Comparison of ENCODE assay signal across 14 mouse cellular contexts in genomic region chr12:73831204-73831595, GRCm38 (mm10).
DNase-seq lines count a peak whose midpoint lies in the region; ATAC-seq and TF ChIP-seq lines count a peak whose summit lies in the region.
"Had no signal": no experiment of that assay in that cellular context is flagged by ENCODE, and none has a peak within 500 bp of the region (broad histone marks: within the 10 kb centered on the region; RNA-seq: fewer than 3 reads in every experiment).

No protein-coding gene starts in this region.

- H3K4me2 ChIP-seq in forebrain, embryonic 13.5 days = no peak overlapping the region
- peak overlapping the region; percentile 14 for H3K4me2 ChIP-seq in hindbrain, embryonic 15.5 days
- peak overlapping the region; percentile 12; the same call in 1 of the 2 replicates for H3K4me2 ChIP-seq in midbrain, postnatal 0 days (ENCODE audit: low read depth, low read length, poor library complexity, severe bottlenecking)

- peak overlapping the region; percentile 55; the same call in 1 of the 2 replicates for H3K27ac ChIP-seq in forebrain, embryonic 13.5 days
- H3K27ac ChIP-seq in forebrain, embryonic 10.5 days = no peak overlapping the region
- H3K27ac ChIP-seq in hindbrain, embryonic 15.5 days (replicated peaks) = peak overlapping the region; percentile 70
- H3K27ac ChIP-seq in midbrain, postnatal 0 days (ENCODE audit: low read depth, low read length) = peak overlapping the region; percentile 39; the same call in 1 of the 2 replicates
- H3K27ac ChIP-seq: gastrocnemius, adult 2 months; heart, adult 2 months; kidney, postnatal 0 days had no signal

- H3K9ac ChIP-seq in forebrain, embryonic 13.5 days = no peak overlapping the region
- no peak overlapping the region for H3K9ac ChIP-seq in hindbrain, embryonic 15.5 days
- 0 out of 2 replicates have a peak overlapping the region, but pooled peaks have one; percentile 19 for H3K9ac ChIP-seq in midbrain, postnatal 0 days (replicated peaks; ENCODE audit: low read length, poor library complexity, severe bottlenecking)

- no peaks in the 10 kb centered on the region for H3K36me3 ChIP-seq in forebrain, embryonic 13.5 days (ENCODE audit: poor library complexity, severe bottlenecking)
- H3K36me3 ChIP-seq in forebrain, embryonic 10.5 days (replicated peaks) = no peaks in the 10 kb centered on the region
- no peaks in the 10 kb centered on the region for H3K36me3 ChIP-seq in hindbrain, embryonic 15.5 days
- H3K36me3 ChIP-seq in midbrain, postnatal 0 days (ENCODE audit: insufficient read depth, low read length) = no peaks in the 10 kb centered on the region

- H3K4me3 ChIP-seq in forebrain, embryonic 13.5 days = no peak overlapping the region
- H3K4me3 ChIP-seq in forebrain, embryonic 10.5 days = no peak overlapping the region
- no peak overlapping the region for H3K4me3 ChIP-seq in hindbrain, embryonic 15.5 days
- H3K4me3 ChIP-seq in midbrain, postnatal 0 days (ENCODE audit: low read depth, low read length) = no peak overlapping the region
- H3K4me3 ChIP-seq: gastrocnemius, adult 2 months; heart, adult 2 months had no signal

- no peaks in the 10 kb centered on the region for H3K27me3 ChIP-seq in forebrain, embryonic 13.5 days
- no peaks in the 10 kb centered on the region for H3K27me3 ChIP-seq in forebrain, embryonic 10.5 days (ENCODE audit: poor library complexity, severe bottlenecking)
- no peaks in the 10 kb centered on the region for H3K27me3 ChIP-seq in hindbrain, embryonic 15.5 days
- no peaks in the 10 kb centered on the region for H3K27me3 ChIP-seq in midbrain, postnatal 0 days (ENCODE audit: insufficient read depth, low read length)

- H3K9me3 ChIP-seq in forebrain, embryonic 13.5 days (replicated peaks) = no peaks in the 10 kb centered on the region
- H3K9me3 ChIP-seq in forebrain, embryonic 10.5 days = no peaks in the 10 kb centered on the region
- H3K9me3 ChIP-seq in hindbrain, embryonic 15.5 days = no peaks in the 10 kb centered on the region
- H3K9me3 ChIP-seq in midbrain, postnatal 0 days (ENCODE audit: low read length) = no peaks in the 10 kb centered on the region

- WGBS in forebrain, embryonic 13.5 days = 35% methylated on average over 7 of the region's 7 CpGs
- 65% methylated on average over 7 of the region's 7 CpGs for whole genome bisulfite sequencing in forebrain, embryonic 10.5 days
- WGBS in hindbrain, embryonic 15.5 days = 35% methylated on average over 7 of the region's 7 CpGs
- 24% methylated on average over 7 of the region's 7 CpGs for WGBS in midbrain, postnatal 0 days

- no peak for DNase-seq in forebrain, embryonic 10.5 days (ENCODE audit: extremely low spot score, low spot score)
- peak; percentile 11 for DNase-seq in embryo, embryonic 11 days
- peak; percentile 65 for DNase-seq in midbrain, postnatal 0 days (ENCODE audit: low spot score)
- no peak for DNase-seq in layer of hippocampus, postnatal 25 days (ENCODE audit: extremely low spot score in 1 of 2, low spot score in 1 of 2)
- DNase-seq: adrenal gland, adult 2 months; cerebellum, adult 11-12 months; gastrocnemius, adult 2 months; heart, adult 2 months; heart, postnatal 10 days; layer of hippocampus, adult 9-11 months had no signal

- TF ChIP-seq CTCF in midbrain, postnatal 0 days (IDR thresholded peaks at IDR 0.05) = no peak

- peaks cover 6% of the 10 kb centered on the region; the same call in 1 of the 2 replicates for H3K4me1 ChIP-seq in forebrain, embryonic 13.5 days
- peaks cover 7% of the 10 kb centered on the region for H3K4me1 ChIP-seq in forebrain, embryonic 10.5 days
- peaks cover 17% of the 10 kb centered on the region for H3K4me1 ChIP-seq in hindbrain, embryonic 15.5 days (replicated peaks)
- H3K4me1 ChIP-seq in midbrain, postnatal 0 days (ENCODE audit: insufficient read depth, low read length) = peaks cover 7% of the 10 kb centered on the region

- ATAC-seq in forebrain, embryonic 13.5 days = peak; percentile 51; the same call in 1 of the 2 replicates
- no peak for ATAC-seq in hindbrain, embryonic 15.5 days (ENCODE audit: low FRiP score, low read depth)
- ATAC-seq in midbrain, postnatal 0 days (ENCODE audit: low FRiP score) = peak; percentile 62; the same call in 1 of the 2 replicates
- ATAC-seq in megakaryocyte-erythroid progenitor cell, adult 5-6 weeks (replicated peaks; ENCODE audit: low FRiP score, low TSS enrichment, poor library complexity, severe bottlenecking) = no peak

Comparison
In these comparisons a context has a peak if more than half of its experiments do, and no peak if none do; other contexts are left out.
1. ATAC-seq: peak in forebrain, embryonic 13.5 days (single experiment) and midbrain, postnatal 0 days (single experiment); none in hindbrain, embryonic 15.5 days (single experiment) and megakaryocyte-erythroid progenitor cell, adult 5-6 weeks (single experiment).
2. DNase-seq: peak in embryo, embryonic 11 days (single experiment) and midbrain, postnatal 0 days (single experiment); none in forebrain, embryonic 10.5 days (single experiment) and layer of hippocampus, postnatal 25 days (0 of 2).